Mouse (Mus musculus) olfactory bulb, adult 2 months (tissue): ENCODE measurements around the gene Pcbp1.

Experiments used
- CTCF ChIP-seq: fragments of 200-500 bp; IDR thresholded peaks from 2 replicates; pipeline ENCODE4 v1.5.1; 2012; ENCODE audit warnings: low read depth, mild to moderate bottlenecking, low read length, moderate library complexity; ENCODE audit not compliant: insufficient read depth
- POLR2A ChIP-seq: fragments of 200-500 bp; IDR thresholded peaks from 2 replicates; pipeline ENCODE4 v1.6.1; 2012; ENCODE audit warnings: mild to moderate bottlenecking, low read depth, low read length, moderate library complexity; ENCODE audit not compliant: insufficient read depth

GRCm38 (mm10) chr6:86479311-86479710 lies 46.8 kb downstream of the Pcbp1 start:
- TF ChIP-seq CTCF = no peak
- TF ChIP-seq POLR2A = no peak
